Mouse (Mus musculus): ENCODE results near the gene Hpn. TPM values are rescaled to one million over a fixed set of nuclear protein-coding genes. Genes with fewer than 3 reads are reported as not detected.

The Hpn gene
- polyA plus RNA-seq, 2 experiments: 2.5 to 5.5 TPM

- WGBS: 83% methylated on average over 11 of the region's 11 CpGs
- no peak overlapping the region for H3K4me2 ChIP-seq (replicated peaks; ENCODE audit: low read depth, low read length, severe bottlenecking)
- no peak for TF ChIP-seq POLR2A (IDR thresholded peaks at IDR 0.05; ENCODE audit: borderline replicate concordance, extremely low read depth, insufficient read depth, insufficient read length)
- H3K4me3 ChIP-seq (replicated peaks; ENCODE audit: low read length): no peak overlapping the region
- no peaks in the 10 kb centered on the region for H3K27me3 ChIP-seq (ENCODE audit: control insufficient read depth, insufficient read depth, low read length)
- no peak overlapping the region for H3K27ac ChIP-seq (replicated peaks; ENCODE audit: low read depth, low read length)
- no peak overlapping the region for H3K9ac ChIP-seq (ENCODE audit: low read depth, low read length, severe bottlenecking)
- ATAC-seq (ENCODE audit: low FRiP score, low read depth) (no peak), DNase-seq (ENCODE audit: low spot score) (no peak)
- H3K36me3 ChIP-seq (ENCODE audit: control insufficient read depth, insufficient read depth, low read length): no peaks in the 10 kb centered on the region
- H3K4me1 ChIP-seq (ENCODE audit: control insufficient read depth, insufficient read depth, low read length): peaks cover 9% of the 10 kb centered on the region
- H3K9me3 ChIP-seq (ENCODE audit: control insufficient read depth, low read length): no peaks in the 10 kb centered on the region
Observed at GRCm38 (mm10) chr7:31117465-31117864, 2.4 kb upstream of the Hpn start.

- Histone ChIP-seq H3K27me3 (ENCODE audit: control insufficient read depth, insufficient read depth, low read length) (no peaks in the 10 kb centered on the region), H3K27ac (replicated peaks; ENCODE audit: low read depth, low read length) (no peak overlapping the region), H3K36me3 (ENCODE audit: control insufficient read depth, insufficient read depth, low read length) (no peaks in the 10 kb centered on the region), H3K9ac (ENCODE audit: low read depth, low read length, severe bottlenecking) (no peak overlapping the region), H3K4me3 (replicated peaks; ENCODE audit: low read length) (no peak overlapping the region), H3K9me3 (ENCODE audit: control insufficient read depth, low read length) (no peaks in the 10 kb centered on the region), H3K4me1 (ENCODE audit: control insufficient read depth, insufficient read depth, low read length) (peaks cover 9% of the 10 kb centered on the region), H3K4me2 (replicated peaks; ENCODE audit: low read depth, low read length, severe bottlenecking) (no peak overlapping the region)
- TF ChIP-seq POLR2A (IDR thresholded peaks at IDR 0.05; ENCODE audit: borderline replicate concordance, extremely low read depth, insufficient read depth, insufficient read length): no peak
- DNase-seq (ENCODE audit: low spot score): no peak
- 42% methylated on average over 11 of the region's 16 CpGs for WGBS
- no peak for ATAC-seq (ENCODE audit: low FRiP score, low read depth)
Observed at GRCm38 (mm10) chr7:31116721-31117145, 1.6 kb upstream of the Hpn start.

DNA sequence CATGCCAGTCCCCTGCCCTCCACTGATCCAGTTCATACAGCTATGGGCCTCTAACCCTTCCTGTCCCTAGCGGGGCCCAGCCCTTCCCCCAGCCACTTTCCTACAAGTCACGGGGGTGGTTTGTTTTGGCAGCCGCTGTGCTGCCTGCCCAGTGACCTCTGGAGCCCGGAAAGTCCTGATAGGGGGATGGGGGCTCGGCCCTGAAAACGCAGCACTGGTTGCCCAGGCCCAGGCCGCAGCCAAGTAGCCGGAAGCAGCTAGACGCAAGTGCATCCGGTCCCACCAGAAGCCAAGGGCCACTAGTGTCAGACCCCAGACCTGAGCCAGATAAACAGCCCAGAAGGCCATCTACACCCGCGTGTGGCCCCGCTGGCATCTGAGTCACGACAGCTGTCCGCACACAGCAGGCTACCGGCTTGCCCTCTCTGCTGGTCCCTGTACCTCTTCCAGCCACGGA is 525 bp upstream of the Hpn start:
- Histone ChIP-seq H3K9me3 (ENCODE audit: control insufficient read depth, low read length) (no peaks in the 10 kb centered on the region), H3K4me1 (ENCODE audit: control insufficient read depth, insufficient read depth, low read length) (peaks cover 9% of the 10 kb centered on the region), H3K9ac (ENCODE audit: low read depth, low read length, severe bottlenecking) (no peak overlapping the region), H3K27ac (replicated peaks; ENCODE audit: low read depth, low read length) (no peak overlapping the region), H3K4me2 (replicated peaks; ENCODE audit: low read depth, low read length, severe bottlenecking) (peak overlapping the region; percentile 37), H3K36me3 (ENCODE audit: control insufficient read depth, insufficient read depth, low read length) (no peaks in the 10 kb centered on the region), H3K4me3 (replicated peaks; ENCODE audit: low read length) (no peak overlapping the region), H3K27me3 (ENCODE audit: control insufficient read depth, insufficient read depth, low read length) (no peaks in the 10 kb centered on the region)
- no peak for ATAC-seq (ENCODE audit: low FRiP score, low read depth)
- no peak for TF ChIP-seq POLR2A (IDR thresholded peaks at IDR 0.05; ENCODE audit: borderline replicate concordance, extremely low read depth, insufficient read depth, insufficient read length)
- peak; percentile 7 for DNase-seq (ENCODE audit: low spot score)
- 25% methylated on average over 17 of the region's 17 CpGs for WGBS

DNA sequence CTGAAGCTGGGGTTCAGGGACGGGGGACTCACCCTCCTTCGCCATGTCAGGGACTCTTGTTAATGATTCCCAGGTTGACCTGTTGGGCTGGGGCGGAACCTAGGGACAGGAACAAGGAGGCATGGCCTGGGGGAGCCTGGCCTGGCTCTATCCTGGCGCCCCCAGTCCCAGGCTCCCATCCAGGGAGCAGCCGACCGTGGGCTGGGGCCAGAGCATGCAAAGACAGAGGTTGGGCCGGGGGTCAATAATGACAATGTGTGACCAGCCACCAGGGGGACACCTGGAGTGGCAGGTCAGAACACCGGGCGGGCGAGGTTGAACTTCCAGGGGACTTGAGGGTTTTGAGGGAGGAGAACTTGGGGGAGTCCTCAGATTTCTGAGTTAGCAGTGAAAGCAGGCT is 444 bp downstream of the Hpn start:
- no peak for ATAC-seq (ENCODE audit: low FRiP score, low read depth)
- 47% methylated on average over 10 of the region's 10 CpGs for WGBS
- H3K4me2 ChIP-seq (replicated peaks; ENCODE audit: low read depth, low read length, severe bottlenecking): no peak overlapping the region; the same call in 1 of the 2 replicates
- peaks cover 9% of the 10 kb centered on the region for H3K4me1 ChIP-seq (ENCODE audit: control insufficient read depth, insufficient read depth, low read length)
- H3K4me3 ChIP-seq (replicated peaks; ENCODE audit: low read length): no peak overlapping the region
- H3K36me3 ChIP-seq (ENCODE audit: control insufficient read depth, insufficient read depth, low read length): no peaks in the 10 kb centered on the region
- no peak overlapping the region for H3K27ac ChIP-seq (replicated peaks; ENCODE audit: low read depth, low read length)
- TF ChIP-seq POLR2A (IDR thresholded peaks at IDR 0.05; ENCODE audit: borderline replicate concordance, extremely low read depth, insufficient read depth, insufficient read length): no peak
- H3K27me3 ChIP-seq (ENCODE audit: control insufficient read depth, insufficient read depth, low read length): no peaks in the 10 kb centered on the region
- DNase-seq (ENCODE audit: low spot score): no peak
- H3K9me3 ChIP-seq (ENCODE audit: control insufficient read depth, low read length): no peaks in the 10 kb centered on the region
- no peak overlapping the region for H3K9ac ChIP-seq (ENCODE audit: low read depth, low read length, severe bottlenecking)

- Histone ChIP-seq H3K4me2 (replicated peaks; ENCODE audit: low read depth, low read length, severe bottlenecking) (no peak overlapping the region), H3K9ac (ENCODE audit: low read depth, low read length, severe bottlenecking) (no peak overlapping the region), H3K27ac (replicated peaks; ENCODE audit: low read depth, low read length) (no peak overlapping the region), H3K27me3 (ENCODE audit: control insufficient read depth, insufficient read depth, low read length) (no peaks in the 10 kb centered on the region), H3K4me1 (ENCODE audit: control insufficient read depth, insufficient read depth, low read length) (peaks cover 9% of the 10 kb centered on the region), H3K36me3 (ENCODE audit: control insufficient read depth, insufficient read depth, low read length) (no peaks in the 10 kb centered on the region), H3K4me3 (replicated peaks; ENCODE audit: low read length) (no peak overlapping the region), H3K9me3 (ENCODE audit: control insufficient read depth, low read length) (no peaks in the 10 kb centered on the region)
- ATAC-seq (ENCODE audit: low FRiP score, low read depth) (no peak), DNase-seq (ENCODE audit: low spot score) (no peak)
- no peak for TF ChIP-seq POLR2A (IDR thresholded peaks at IDR 0.05; ENCODE audit: borderline replicate concordance, extremely low read depth, insufficient read depth, insufficient read length)
- WGBS: 56% methylated on average over 6 of the region's 6 CpGs
Observed at GRCm38 (mm10) chr7:31113800-31114199, 1.3 kb downstream of the Hpn start.

- TF ChIP-seq POLR2A (IDR thresholded peaks at IDR 0.05; ENCODE audit: borderline replicate concordance, extremely low read depth, insufficient read depth, insufficient read length): no peak
- no peak for DNase-seq (ENCODE audit: low spot score)
- WGBS: 59% methylated on average over 4 of the region's 4 CpGs
- ATAC-seq (ENCODE audit: low FRiP score, low read depth): no peak
- H3K36me3 ChIP-seq (ENCODE audit: control insufficient read depth, insufficient read depth, low read length): no peaks in the 10 kb centered on the region
- no peaks in the 10 kb centered on the region for H3K9me3 ChIP-seq (ENCODE audit: control insufficient read depth, low read length)
- no peak overlapping the region for H3K4me3 ChIP-seq (replicated peaks; ENCODE audit: low read length)
- H3K27me3 ChIP-seq (ENCODE audit: control insufficient read depth, insufficient read depth, low read length): no peaks in the 10 kb centered on the region
- H3K9ac ChIP-seq (ENCODE audit: low read depth, low read length, severe bottlenecking): no peak overlapping the region
- H3K4me2 ChIP-seq (replicated peaks; ENCODE audit: low read depth, low read length, severe bottlenecking): no peak overlapping the region
- H3K27ac ChIP-seq (replicated peaks; ENCODE audit: low read depth, low read length): no peak overlapping the region
- peaks cover 9% of the 10 kb centered on the region for H3K4me1 ChIP-seq (ENCODE audit: control insufficient read depth, insufficient read depth, low read length)
Observed at GRCm38 (mm10) chr7:31112036-31112435, 3.1 kb downstream of the Hpn start.

Data from limb, embryonic 14.5 days (tissue).